Mouse (Mus musculus) cerebellum, postnatal 4 days (tissue): ENCODE results near the gene Apbb2.

Source experiments
- DNase-seq, 2 experiments: peaks; one replicate each; pipeline ENCODE4 v3.0.0; 2022; ENCODE audit warnings: low spot score in 2 of 2, mixed read lengths in 1 of 2

The Apbb2 gene

GRCm38 (mm10) chr5:66476266-66476665 is 142.3 kb downstream of the Apbb2 start:
- DNase-seq = no peak

- DNase-seq = no peak
Measured at GRCm38 (mm10) chr5:66475824-66476223, 142.8 kb downstream of the Apbb2 start.

GRCm38 (mm10) chr5:66474153-66474552 is 144.4 kb downstream of the Apbb2 start:
- no peak for DNase-seq

- no peak for DNase-seq
Measured at GRCm38 (mm10) chr5:66473599-66473998, 145.0 kb downstream of the Apbb2 start.

- DNase-seq = no peak
Measured at GRCm38 (mm10) chr5:66470837-66471236, 147.7 kb downstream of the Apbb2 start.

GRCm38 (mm10) chr5:66469685-66470084 is 148.9 kb downstream of the Apbb2 start:
- no peak for DNase-seq

GRCm38 (mm10) chr5:66468331-66469001 is 150.1 kb downstream of the Apbb2 start:
- no peak for DNase-seq

- DNase-seq = no peak
Measured at GRCm38 (mm10) chr5:66462665-66463064, 155.9 kb downstream of the Apbb2 start.

GRCm38 (mm10) chr5:66458851-66459250 is 159.7 kb downstream of the Apbb2 start:
- DNase-seq = no peak

- DNase-seq = no peak
Measured at GRCm38 (mm10) chr5:66455271-66455670, 163.3 kb downstream of the Apbb2 start.

GRCm38 (mm10) chr5:66454826-66455225 is 163.8 kb downstream of the Apbb2 start:
- DNase-seq = no peak

GRCm38 (mm10) chr5:66453106-66453505 is 165.5 kb downstream of the Apbb2 start:
- DNase-seq = no peak

GRCm38 (mm10) chr5:66451561-66451960 is 167.0 kb downstream of the Apbb2 start:
- DNase-seq = peak in 1 of 2 experiments; percentile 9

GRCm38 (mm10) chr5:66445497-66445896 is 173.1 kb downstream of the Apbb2 start:
- DNase-seq = no peak

- no peak for DNase-seq
Measured at GRCm38 (mm10) chr5:66442260-66442659, 176.3 kb downstream of the Apbb2 start.

- DNase-seq = no peak
Measured at GRCm38 (mm10) chr5:66436791-66437246, 181.8 kb downstream of the Apbb2 start.

GRCm38 (mm10) chr5:66435158-66435557 is 183.4 kb downstream of the Apbb2 start:
- no peak for DNase-seq

- no peak for DNase-seq
Measured at GRCm38 (mm10) chr5:66429076-66429475, 189.5 kb downstream of the Apbb2 start.

- no peak for DNase-seq
Measured at GRCm38 (mm10) chr5:66428071-66428470, 190.5 kb downstream of the Apbb2 start.

GRCm38 (mm10) chr5:66423909-66424308 is 194.7 kb downstream of the Apbb2 start:
- DNase-seq = peak in 1 of 2 experiments; percentile 20

- no peak for DNase-seq
Measured at GRCm38 (mm10) chr5:66423466-66423865, 195.1 kb downstream of the Apbb2 start.

GRCm38 (mm10) chr5:66421954-66422353 is 196.6 kb downstream of the Apbb2 start:
- no peak for DNase-seq

GRCm38 (mm10) chr5:66421230-66421629 is 197.4 kb downstream of the Apbb2 start:
- DNase-seq = no peak

GRCm38 (mm10) chr5:66420011-66420410 is 198.6 kb downstream of the Apbb2 start:
- no peak for DNase-seq
